Mouse (Mus musculus): Measurements from ENCODE around the gene Eva1a. TPM values are rescaled to one million over a fixed set of nuclear protein-coding genes. Genes with fewer than 3 reads are reported as not detected.

The Eva1a gene
- polyA plus RNA-seq, 1 experiment from 2014 or later: 4.2 TPM

DNA sequence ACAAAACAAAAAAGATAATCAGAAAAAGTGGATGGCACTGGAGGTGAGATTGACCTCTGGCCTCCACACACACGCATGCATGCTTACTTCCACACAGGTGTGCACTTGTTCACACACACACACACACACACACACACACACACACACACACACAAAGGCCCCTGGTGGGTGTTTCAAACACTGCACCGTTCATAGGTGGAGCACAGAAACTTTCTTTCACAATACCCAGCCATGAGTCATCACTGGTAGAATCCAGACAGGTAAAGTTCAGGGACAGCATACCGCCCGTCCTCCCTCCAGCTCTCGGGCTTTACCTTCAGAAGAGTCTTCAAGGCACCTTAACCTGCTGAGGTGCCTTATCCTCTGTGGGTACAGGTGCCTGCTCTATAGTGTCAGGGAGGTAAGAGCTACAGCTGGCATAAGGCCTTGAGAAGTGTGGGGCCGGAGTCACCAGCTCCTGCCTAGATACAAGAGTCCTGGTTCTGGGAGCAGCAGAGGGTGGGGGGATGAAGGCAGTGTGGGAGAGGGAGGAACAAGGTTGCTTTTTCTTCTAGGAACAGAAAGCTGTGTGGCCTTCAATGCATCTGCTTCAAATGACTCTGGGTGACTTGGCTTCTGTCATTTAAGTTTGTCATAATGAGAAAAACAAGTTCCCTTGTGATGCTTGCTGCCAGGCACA is 11.3 kb downstream of the Eva1a start:
- ATAC-seq (replicated peaks; ENCODE audit: low FRiP score) (no peak), DNase-seq (ENCODE audit: low spot score) (no peak)
- WGBS: 80% methylated on average over 6 of the region's 6 CpGs
- Histone ChIP-seq H3K27me3 (replicated peaks; ENCODE audit: control insufficient read depth, insufficient read depth, low read length) (no peaks in the 10 kb centered on the region), H3K9ac (ENCODE audit: low read depth, low read length) (no peak overlapping the region), H3K4me1 (replicated peaks; ENCODE audit: control insufficient read depth, insufficient read depth, low read length) (no peaks in the 10 kb centered on the region), H3K36me3 (ENCODE audit: control insufficient read depth, insufficient read depth, low read length) (no peaks in the 10 kb centered on the region), H3K9me3 (ENCODE audit: control insufficient read depth, low read length) (no peaks in the 10 kb centered on the region), H3K4me2 (no peak overlapping the region), H3K4me3 (ENCODE audit: low read depth, low read length) (no peak overlapping the region), H3K27ac (ENCODE audit: low read depth, low read length) (no peak overlapping the region)

DNA sequence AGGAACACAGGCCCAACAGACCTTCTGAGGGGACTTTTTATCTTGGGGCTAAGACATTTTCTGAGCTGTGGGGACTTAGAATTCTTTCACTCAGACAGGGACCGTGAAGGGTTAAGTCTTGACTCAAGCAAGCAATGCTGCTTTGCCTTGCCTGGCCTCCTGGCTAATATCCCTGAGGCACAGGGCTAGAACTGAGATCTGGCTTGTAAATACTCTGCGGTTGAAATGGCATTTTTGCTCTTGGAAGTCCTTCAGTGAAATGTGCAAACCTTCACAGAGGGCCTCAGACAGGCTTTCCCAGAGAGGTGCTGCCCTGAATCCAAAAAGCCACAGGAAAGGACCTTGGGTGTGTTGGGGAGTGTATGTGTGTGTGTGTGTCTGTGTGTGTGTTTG is 11.9 kb downstream of the Eva1a start:
- ATAC-seq (replicated peaks; ENCODE audit: low FRiP score): no peak
- H3K4me2 ChIP-seq: no peak overlapping the region
- WGBS: 79% methylated on average over 2 of the region's 2 CpGs
- H3K9me3 ChIP-seq (ENCODE audit: control insufficient read depth, low read length): no peaks in the 10 kb centered on the region
- no peak for DNase-seq (ENCODE audit: low spot score)
- H3K27ac ChIP-seq (ENCODE audit: low read depth, low read length): no peak overlapping the region
- H3K4me1 ChIP-seq (replicated peaks; ENCODE audit: control insufficient read depth, insufficient read depth, low read length): no peaks in the 10 kb centered on the region
- no peaks in the 10 kb centered on the region for H3K36me3 ChIP-seq (ENCODE audit: control insufficient read depth, insufficient read depth, low read length)
- no peak overlapping the region for H3K4me3 ChIP-seq (ENCODE audit: low read depth, low read length)
- no peaks in the 10 kb centered on the region for H3K27me3 ChIP-seq (replicated peaks; ENCODE audit: control insufficient read depth, insufficient read depth, low read length)
- no peak overlapping the region for H3K9ac ChIP-seq (ENCODE audit: low read depth, low read length)

DNA sequence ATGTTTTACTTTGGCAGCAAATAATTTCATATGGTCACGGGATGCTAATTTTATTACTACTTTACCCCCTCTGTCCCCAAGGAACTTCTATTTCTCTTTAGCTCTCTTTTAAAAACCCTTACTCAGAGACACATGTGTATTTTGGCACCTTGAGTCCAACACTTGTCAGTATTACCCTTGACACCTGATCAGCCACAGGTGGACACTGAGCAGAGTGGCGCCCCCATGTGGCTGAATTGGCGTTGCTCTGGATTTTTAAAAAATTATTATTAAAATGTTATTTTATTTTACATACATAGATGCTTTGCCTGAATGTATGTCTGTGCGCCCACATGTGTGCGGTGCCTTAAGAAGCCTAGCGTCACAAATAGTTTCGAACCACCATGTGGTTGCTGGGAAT is 14.0 kb downstream of the Eva1a start:
- Histone ChIP-seq H3K36me3 (ENCODE audit: control insufficient read depth, insufficient read depth, low read length) (no peaks in the 10 kb centered on the region), H3K4me1 (replicated peaks; ENCODE audit: control insufficient read depth, insufficient read depth, low read length) (no peaks in the 10 kb centered on the region), H3K27me3 (replicated peaks; ENCODE audit: control insufficient read depth, insufficient read depth, low read length) (no peaks in the 10 kb centered on the region), H3K9me3 (ENCODE audit: control insufficient read depth, low read length) (no peaks in the 10 kb centered on the region), H3K27ac (ENCODE audit: low read depth, low read length) (no peak overlapping the region), H3K4me3 (ENCODE audit: low read depth, low read length) (no peak overlapping the region), H3K4me2 (no peak overlapping the region), H3K9ac (ENCODE audit: low read depth, low read length) (no peak overlapping the region)
- 70% methylated on average over 7 of the region's 7 CpGs for WGBS
- ATAC-seq (replicated peaks; ENCODE audit: low FRiP score) (no peak), DNase-seq (ENCODE audit: low spot score) (no peak)

DNA sequence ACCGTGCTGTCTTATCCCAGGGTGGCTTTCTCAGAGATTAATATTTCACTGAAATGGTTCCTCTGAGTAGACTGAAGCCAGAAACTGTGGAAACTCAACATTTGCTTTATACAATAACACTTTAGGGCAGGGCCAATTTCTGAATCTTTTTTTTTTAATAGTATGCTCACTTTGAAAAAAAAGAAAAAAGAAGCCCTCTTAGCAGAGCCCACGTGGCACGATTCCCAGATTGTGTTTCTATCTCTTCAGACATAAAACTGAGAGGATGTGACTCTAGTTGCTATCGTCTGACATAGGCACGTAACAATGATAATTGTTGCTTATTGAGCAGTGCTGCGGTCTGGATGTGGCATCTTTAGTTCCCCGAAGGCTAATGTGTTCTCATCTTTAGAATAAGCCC is 19.1 kb downstream of the Eva1a start:
- H3K4me3 ChIP-seq (ENCODE audit: low read depth, low read length): no peak overlapping the region
- no peak overlapping the region for H3K4me2 ChIP-seq
- ATAC-seq (replicated peaks; ENCODE audit: low FRiP score): no peak
- no peaks in the 10 kb centered on the region for H3K27me3 ChIP-seq (replicated peaks; ENCODE audit: control insufficient read depth, insufficient read depth, low read length)
- no peaks in the 10 kb centered on the region for H3K9me3 ChIP-seq (ENCODE audit: control insufficient read depth, low read length)
- no peak overlapping the region for H3K9ac ChIP-seq (ENCODE audit: low read depth, low read length)
- H3K36me3 ChIP-seq (ENCODE audit: control insufficient read depth, insufficient read depth, low read length): no peaks in the 10 kb centered on the region
- no peak overlapping the region for H3K27ac ChIP-seq (ENCODE audit: low read depth, low read length)
- no peak for DNase-seq (ENCODE audit: low spot score)
- H3K4me1 ChIP-seq (replicated peaks; ENCODE audit: control insufficient read depth, insufficient read depth, low read length): no peaks in the 10 kb centered on the region
- 87% methylated on average over 7 of the region's 7 CpGs for WGBS

DNA sequence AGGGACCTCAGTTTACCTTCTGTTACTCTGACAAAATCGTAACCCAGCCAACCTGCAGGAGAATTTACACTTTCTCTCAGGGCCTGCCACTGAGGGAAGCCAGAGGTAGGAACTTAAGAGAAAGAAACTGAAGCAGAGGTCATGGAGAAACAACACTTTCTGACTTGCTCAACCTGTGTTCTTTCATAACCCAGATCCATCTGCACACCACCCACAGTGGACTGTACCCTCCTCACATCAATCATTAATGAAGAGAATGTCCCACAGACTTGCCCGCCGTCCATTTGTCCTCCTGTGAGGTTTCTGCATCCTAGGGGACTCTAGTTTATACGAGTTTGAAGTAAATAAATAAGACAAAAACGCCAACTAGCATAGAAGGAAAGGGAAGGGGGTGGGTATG is 24.4 kb downstream of the Eva1a start:
- H3K4me1 ChIP-seq (replicated peaks; ENCODE audit: control insufficient read depth, insufficient read depth, low read length): no peaks in the 10 kb centered on the region
- no peak for ATAC-seq (replicated peaks; ENCODE audit: low FRiP score)
- no peak for DNase-seq (ENCODE audit: low spot score)
- H3K9ac ChIP-seq (ENCODE audit: low read depth, low read length): no peak overlapping the region
- H3K36me3 ChIP-seq (ENCODE audit: control insufficient read depth, insufficient read depth, low read length): no peaks in the 10 kb centered on the region
- no peak overlapping the region for H3K4me3 ChIP-seq (ENCODE audit: low read depth, low read length)
- H3K9me3 ChIP-seq (ENCODE audit: control insufficient read depth, low read length): no peaks in the 10 kb centered on the region
- no peaks in the 10 kb centered on the region for H3K27me3 ChIP-seq (replicated peaks; ENCODE audit: control insufficient read depth, insufficient read depth, low read length)
- H3K4me2 ChIP-seq: no peak overlapping the region
- WGBS: 66% methylated on average over 5 of the region's 5 CpGs
- no peak overlapping the region for H3K27ac ChIP-seq (ENCODE audit: low read depth, low read length)

DNA sequence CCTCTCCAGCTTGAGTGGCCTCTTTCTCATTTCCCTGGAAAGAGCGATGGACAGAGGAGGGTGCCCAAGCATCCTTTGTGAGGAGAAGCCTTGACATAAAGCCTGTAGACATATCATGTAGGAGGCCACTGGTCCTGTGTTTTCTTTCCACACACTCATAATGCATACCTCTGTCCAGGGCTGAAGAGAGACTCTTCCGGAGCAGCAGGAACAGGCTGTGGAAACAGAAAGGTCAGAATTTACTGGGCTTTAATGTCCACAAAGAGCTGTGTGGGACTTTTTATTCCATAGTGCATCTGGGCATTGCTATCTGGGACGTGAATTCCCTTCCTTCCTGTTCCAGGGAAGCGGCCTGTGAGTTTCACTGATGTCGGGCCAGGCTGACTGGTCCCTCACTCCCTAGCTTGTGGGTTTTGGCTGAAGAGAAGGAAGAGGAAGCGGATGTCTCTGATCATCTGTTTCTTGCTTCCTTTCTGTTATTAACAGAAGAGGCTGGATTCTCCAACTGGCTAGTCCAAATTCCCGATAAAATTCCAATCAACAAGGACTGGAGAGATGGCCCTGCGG is 25.8 kb downstream of the Eva1a start:
- no peaks in the 10 kb centered on the region for H3K4me1 ChIP-seq (replicated peaks; ENCODE audit: control insufficient read depth, insufficient read depth, low read length)
- no peak overlapping the region for H3K4me3 ChIP-seq (ENCODE audit: low read depth, low read length)
- DNase-seq (ENCODE audit: low spot score): no peak
- H3K4me2 ChIP-seq: no peak overlapping the region
- no peaks in the 10 kb centered on the region for H3K9me3 ChIP-seq (ENCODE audit: control insufficient read depth, low read length)
- WGBS: 80% methylated on average over 8 of the region's 8 CpGs
- H3K36me3 ChIP-seq (ENCODE audit: control insufficient read depth, insufficient read depth, low read length): no peaks in the 10 kb centered on the region
- no peak for ATAC-seq (replicated peaks; ENCODE audit: low FRiP score)
- H3K27me3 ChIP-seq (replicated peaks; ENCODE audit: control insufficient read depth, insufficient read depth, low read length): no peaks in the 10 kb centered on the region
- H3K27ac ChIP-seq (ENCODE audit: low read depth, low read length): no peak overlapping the region
- no peak overlapping the region for H3K9ac ChIP-seq (ENCODE audit: low read depth, low read length)

DNA sequence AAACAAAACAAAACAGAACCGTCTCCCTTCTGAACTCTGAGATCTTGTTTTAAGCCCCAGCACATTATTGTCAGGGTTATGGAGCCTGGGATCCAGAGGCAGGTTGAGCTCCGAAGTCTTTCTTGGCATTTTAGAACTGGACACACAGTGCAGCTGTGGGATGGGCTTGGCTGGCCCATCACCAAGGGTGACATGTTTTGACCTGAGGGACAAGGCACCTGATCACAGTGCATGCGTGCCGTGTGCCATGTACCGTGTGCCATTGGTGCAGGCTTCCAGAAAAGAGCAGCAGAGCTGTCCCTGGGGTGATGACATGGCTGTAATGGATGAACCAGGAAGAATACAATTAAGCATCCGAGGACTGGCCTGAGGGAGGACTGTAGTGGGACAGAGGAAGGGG is 29.6 kb downstream of the Eva1a start:
- H3K27me3 ChIP-seq (replicated peaks; ENCODE audit: control insufficient read depth, insufficient read depth, low read length): no peaks in the 10 kb centered on the region
- no peak overlapping the region for H3K4me2 ChIP-seq
- 75% methylated on average over 6 of the region's 6 CpGs for WGBS
- no peak overlapping the region for H3K9ac ChIP-seq (ENCODE audit: low read depth, low read length)
- H3K36me3 ChIP-seq (ENCODE audit: control insufficient read depth, insufficient read depth, low read length): no peaks in the 10 kb centered on the region
- H3K4me1 ChIP-seq (replicated peaks; ENCODE audit: control insufficient read depth, insufficient read depth, low read length): no peaks in the 10 kb centered on the region
- H3K4me3 ChIP-seq (ENCODE audit: low read depth, low read length): no peak overlapping the region
- no peak for ATAC-seq (replicated peaks; ENCODE audit: low FRiP score)
- no peak overlapping the region for H3K27ac ChIP-seq (ENCODE audit: low read depth, low read length)
- H3K9me3 ChIP-seq (ENCODE audit: control insufficient read depth, low read length): no peaks in the 10 kb centered on the region
- no peak for DNase-seq (ENCODE audit: low spot score)

DNA sequence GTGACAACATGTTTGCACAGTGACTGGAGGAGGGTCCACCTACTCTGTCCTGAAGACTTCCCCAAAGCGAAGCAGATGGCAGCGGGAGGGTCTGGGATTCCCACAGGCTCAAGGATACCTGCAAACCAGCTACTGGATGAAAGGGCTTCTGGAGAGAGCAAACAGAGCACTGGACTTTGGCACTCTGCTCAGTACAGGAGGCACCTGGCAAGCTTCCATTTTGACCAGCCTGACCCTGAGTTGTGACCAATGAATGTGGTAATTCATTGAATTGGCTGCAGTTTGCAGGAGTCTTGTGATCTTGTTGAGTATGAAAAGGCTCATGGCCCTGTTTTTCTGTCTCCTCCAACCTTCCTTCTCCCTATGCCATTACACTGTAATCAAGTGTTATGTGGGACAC is 32.2 kb downstream of the Eva1a start:
- peak overlapping the region; percentile 53; the same call in 1 of the 2 replicates for H3K27ac ChIP-seq (ENCODE audit: low read depth, low read length)
- DNase-seq (ENCODE audit: low spot score) (no peak), ATAC-seq (replicated peaks; ENCODE audit: low FRiP score) (peak; percentile 72)

DNA sequence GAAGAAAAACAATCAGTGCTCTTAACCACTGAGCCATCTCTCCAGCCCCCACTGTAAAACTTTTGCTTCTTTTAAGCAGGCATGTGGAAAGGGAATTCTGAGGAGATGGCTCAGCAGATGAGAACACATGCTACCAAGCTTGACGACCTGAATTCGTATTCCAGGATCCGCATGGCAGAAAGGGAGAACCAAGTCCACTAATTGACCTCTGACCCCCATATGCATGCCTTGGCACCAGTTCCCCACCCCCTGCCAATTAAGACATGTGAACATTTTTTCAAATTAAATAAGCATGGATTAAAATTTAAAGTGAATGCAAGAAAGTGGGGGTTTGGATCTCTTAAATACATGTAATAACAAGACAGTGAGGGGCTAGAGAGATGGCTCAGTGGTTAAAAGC is 32.7 kb downstream of the Eva1a start:
- H3K4me1 ChIP-seq (replicated peaks; ENCODE audit: control insufficient read depth, insufficient read depth, low read length): no peaks in the 10 kb centered on the region
- H3K4me3 ChIP-seq (ENCODE audit: low read depth, low read length): no peak overlapping the region
- WGBS: 83% methylated on average over 3 of the region's 3 CpGs
- no peaks in the 10 kb centered on the region for H3K36me3 ChIP-seq (ENCODE audit: control insufficient read depth, insufficient read depth, low read length)
- no peaks in the 10 kb centered on the region for H3K9me3 ChIP-seq (ENCODE audit: control insufficient read depth, low read length)
- no peak overlapping the region for H3K27ac ChIP-seq (ENCODE audit: low read depth, low read length)
- H3K9ac ChIP-seq (ENCODE audit: low read depth, low read length): no peak overlapping the region
- DNase-seq (ENCODE audit: low spot score) (no peak), ATAC-seq (replicated peaks; ENCODE audit: low FRiP score) (no peak)
- H3K4me2 ChIP-seq: no peak overlapping the region
- H3K27me3 ChIP-seq (replicated peaks; ENCODE audit: control insufficient read depth, insufficient read depth, low read length): no peaks in the 10 kb centered on the region

More for the DNA sequence above, 32.2 kb downstream of the Eva1a start:
- Histone ChIP-seq H3K36me3 (ENCODE audit: control insufficient read depth, insufficient read depth, low read length) (no peaks in the 10 kb centered on the region), H3K4me1 (replicated peaks; ENCODE audit: control insufficient read depth, insufficient read depth, low read length) (no peaks in the 10 kb centered on the region), H3K4me3 (ENCODE audit: low read depth, low read length) (no peak overlapping the region), H3K9me3 (ENCODE audit: control insufficient read depth, low read length) (no peaks in the 10 kb centered on the region), H3K9ac (ENCODE audit: low read depth, low read length) (no peak overlapping the region), H3K27me3 (replicated peaks; ENCODE audit: control insufficient read depth, insufficient read depth, low read length) (no peaks in the 10 kb centered on the region), H3K4me2 (no peak overlapping the region)
- 72% methylated on average over 2 of the region's 2 CpGs for WGBS
